Mouse (Mus musculus) telencephalon, adult 2 months (tissue): ENCODE data around the gene Prl2c1.
"Not testable (repeated sequence)": the region's sequence is repeated elsewhere in the genome, so short reads cannot be mapped to it uniquely, and the experiment has no call there.

Source experiments
- DNase-seq: peaks from one replicate; pipeline ENCODE4 v3.0.0-alpha.2; 2011; ENCODE audit warnings: low read depth, low spot score

Gene Prl2c1

DNA sequence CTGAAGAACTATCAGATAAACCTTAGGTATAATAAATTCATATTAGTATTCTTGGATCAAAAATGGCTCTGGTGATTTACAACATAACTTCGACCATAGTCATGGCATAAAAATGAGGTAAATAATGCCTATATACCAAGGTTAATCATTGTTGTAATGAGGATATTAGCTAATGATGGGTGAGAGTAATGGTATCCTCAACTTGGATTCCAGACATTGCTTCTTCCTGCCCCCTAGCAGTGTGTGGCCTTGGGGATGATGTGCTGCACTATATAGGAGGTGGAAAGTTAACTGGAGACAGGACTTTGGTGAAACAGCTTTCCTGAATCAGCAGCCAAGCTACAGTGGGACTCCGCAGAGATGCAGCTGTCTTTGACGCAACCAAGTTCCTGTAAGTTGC lies at the start of gene Prl2c1:
Gene Prl2c1 (plus strand): TSS at position 301 of the 400 bp plus-strand sequence.
- DNase-seq, result no peak

DNA sequence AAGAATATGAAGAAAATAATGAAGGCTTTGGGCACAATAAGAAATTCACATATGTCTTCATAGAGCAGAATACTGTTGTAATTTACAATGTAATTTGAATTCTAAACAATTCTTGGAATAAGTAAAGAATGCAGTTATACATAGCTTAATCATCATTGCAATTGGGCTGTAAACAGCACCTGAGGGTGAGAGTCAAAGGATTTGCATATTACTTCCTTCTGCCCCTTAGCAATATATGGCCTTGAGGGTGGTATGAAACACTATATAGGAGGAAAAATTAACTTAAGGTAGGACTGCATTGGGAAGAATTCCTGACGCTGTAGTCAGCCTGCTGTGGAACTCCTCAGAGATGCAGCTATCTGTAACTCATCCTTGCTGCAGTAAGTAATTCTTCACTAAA lies 47.8 kb upstream of the Prl2c1 start, which contains the start of gene Prl2a1:
Gene Prl2a1 (plus strand): TSS at position 301 of the 400 bp plus-strand sequence.
- no peak for DNase-seq

DNA sequence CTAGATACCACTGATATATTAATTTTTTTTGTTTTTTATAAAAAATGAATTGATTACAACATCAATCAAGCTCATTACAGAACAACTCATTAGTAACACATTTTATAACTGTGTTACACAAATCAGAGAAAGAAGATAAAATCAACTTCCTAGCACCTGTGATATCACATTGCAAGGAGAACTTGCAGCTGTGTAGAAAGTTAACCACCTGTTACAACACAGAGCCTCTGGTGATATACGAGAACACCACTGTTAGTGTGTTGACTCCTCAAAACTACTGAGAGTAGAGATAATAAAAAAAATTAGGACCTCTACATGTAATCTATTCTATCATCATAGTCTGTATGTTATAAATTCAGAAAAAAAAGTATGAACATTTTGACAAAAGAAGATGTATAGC lies 46.4 kb upstream of the Prl2c1 start:
- no peak for DNase-seq

DNA sequence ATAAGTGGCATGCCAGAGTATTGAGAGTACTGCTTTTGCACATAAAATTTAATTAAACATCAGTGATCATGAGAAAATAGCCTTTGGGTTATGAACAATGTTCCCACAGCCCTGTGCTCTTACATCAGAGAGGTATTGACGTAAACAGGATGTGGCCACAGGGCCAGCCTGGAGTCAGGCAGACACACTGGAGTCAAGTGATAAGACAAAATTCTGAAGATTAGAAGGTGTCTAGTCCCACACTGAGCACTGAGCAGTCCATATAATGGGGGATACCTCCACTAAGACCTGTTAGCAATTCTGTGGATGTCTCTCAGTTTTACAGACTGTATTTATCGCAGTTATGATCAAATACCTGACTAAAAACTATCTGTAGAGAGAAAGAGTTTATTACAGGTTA lies 55.1 kb downstream of the Prl2c1 start:
- not testable (repeated sequence) for DNase-seq
